Mouse (Mus musculus) kidney, postnatal 10 days (tissue): ENCODE measurements at regions not wholly inside any gene's neighbourhood (a gene's known extent, or its start where the extent isn't known, plus 50 kb on each side); places are given as distances from the start of the nearest gene placed in this dataset.

Experiments
- DNase-seq: peaks from one replicate; pipeline ENCODE4 v3.0.0; 2021; ENCODE audit warnings: mixed read lengths

GRCm38 (mm10) chr7:71873817-71874216 lies 432.6 kb downstream of the Mctp2 start:
- no peak for DNase-seq

- no peak for DNase-seq
These were observed 433.5 kb downstream of the Mctp2 start for GRCm38 (mm10) chr7:71872912-71873311.

GRCm38 (mm10) chr7:71867090-71867489 lies 439.3 kb downstream of the Mctp2 start:
- DNase-seq: peak; percentile 75

- DNase-seq: no peak
These were observed 440.8 kb downstream of the Mctp2 start for GRCm38 (mm10) chr7:71865371-71866166.

GRCm38 (mm10) chr7:71852864-71853263 lies 453.5 kb downstream of the Mctp2 start:
- no peak for DNase-seq

- no peak for DNase-seq
These were observed 457.2 kb downstream of the Mctp2 start for GRCm38 (mm10) chr7:71849174-71849573.

- DNase-seq: no peak
These were observed 468.6 kb downstream of the Mctp2 start for GRCm38 (mm10) chr7:71837845-71838244.

GRCm38 (mm10) chr7:71831790-71832525 lies 474.4 kb downstream of the Mctp2 start:
- no peak for DNase-seq

- DNase-seq: no peak
These were observed 476.8 kb downstream of the Mctp2 start for GRCm38 (mm10) chr7:71829567-71829966.

- DNase-seq: no peak
These were observed 464.9 kb upstream of the Gm10295 start for GRCm38 (mm10) chr7:71816138-71816537.

- DNase-seq: no peak
These were observed 442.9 kb upstream of the Gm10295 start for GRCm38 (mm10) chr7:71794201-71794600.

GRCm38 (mm10) chr7:71788401-71788800 lies 437.1 kb upstream of the Gm10295 start:
- no peak for DNase-seq

- DNase-seq: peak; percentile 30
These were observed 431.2 kb upstream of the Gm10295 start for GRCm38 (mm10) chr7:71782496-71782895.

GRCm38 (mm10) chr7:71749886-71750285 lies 398.6 kb upstream of the Gm10295 start:
- no peak for DNase-seq

- DNase-seq: no peak
These were observed 395.0 kb upstream of the Gm10295 start for GRCm38 (mm10) chr7:71746118-71746897.

- no peak for DNase-seq
These were observed 377.2 kb upstream of the Gm10295 start for GRCm38 (mm10) chr7:71728509-71728908.

GRCm38 (mm10) chr7:71708209-71708608 lies 356.9 kb upstream of the Gm10295 start:
- no peak for DNase-seq

- DNase-seq: no peak
These were observed 354.9 kb upstream of the Gm10295 start for GRCm38 (mm10) chr7:71706201-71706600.

- peak; percentile 86 for DNase-seq
These were observed 354.3 kb upstream of the Gm10295 start for GRCm38 (mm10) chr7:71705426-71706050.

- DNase-seq: no peak
These were observed 353.5 kb upstream of the Gm10295 start for GRCm38 (mm10) chr7:71704661-71705240.
